In the genomic region with DNA sequence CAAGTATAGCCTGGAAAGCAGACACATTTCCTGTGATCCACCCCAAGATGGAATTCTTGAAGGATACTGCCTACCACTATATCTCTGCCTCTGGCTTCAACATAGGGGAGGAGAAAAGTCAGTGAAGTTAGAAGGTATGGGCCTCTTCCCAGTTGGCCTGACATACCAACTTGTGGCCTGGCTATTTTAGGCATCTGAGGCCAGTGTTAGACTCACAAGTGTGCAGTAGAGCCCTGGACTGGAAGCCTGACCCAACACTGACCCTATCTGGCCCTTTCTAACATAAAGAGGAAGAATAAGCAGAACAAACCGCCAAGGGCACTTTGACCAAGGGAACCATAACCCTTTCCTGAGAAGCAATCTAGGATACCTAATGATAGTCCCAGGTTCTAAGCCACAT, we compare ENCODE assay signal across 29 mouse cellular contexts. TPM values are rescaled to one million over a fixed set of nuclear protein-coding genes. Genes with fewer than 3 reads are reported as not detected.
"Had no signal": no experiment of that assay in that cellular context is flagged by ENCODE, and none has a peak within 500 bp of the region (broad histone marks: within the 10 kb centered on the region; RNA-seq: fewer than 3 reads in every experiment).

No protein-coding gene starts in this region.

- H3K4me1 ChIP-seq: limb, embryonic 13.5 days; liver, embryonic 12.5 days; liver, embryonic 15.5 days; lung, embryonic 15.5 days; neural tube, embryonic 12.5 days; stomach, embryonic 15.5 days had no signal

- H3K4me2 ChIP-seq: kidney, embryonic 15.5 days; limb, embryonic 13.5 days; liver, embryonic 12.5 days; liver, embryonic 15.5 days; lung, embryonic 15.5 days; midbrain, embryonic 11.5 days; neural tube, embryonic 12.5 days; neural tube, embryonic 15.5 days; stomach, embryonic 15.5 days had no signal

- H3K27me3 ChIP-seq: kidney, embryonic 15.5 days; limb, embryonic 13.5 days; liver, embryonic 12.5 days; liver, embryonic 15.5 days; lung, embryonic 15.5 days; neural tube, embryonic 12.5 days; neural tube, embryonic 15.5 days; stomach, embryonic 15.5 days had no signal

- ATAC-seq: liver, embryonic 12.5 days had no signal

- H3K9ac ChIP-seq: kidney, embryonic 15.5 days; limb, embryonic 13.5 days; liver, embryonic 12.5 days; liver, embryonic 15.5 days; lung, embryonic 15.5 days; neural tube, embryonic 12.5 days; neural tube, embryonic 15.5 days; stomach, embryonic 15.5 days had no signal

- DNase-seq: kidney, postnatal 10 days; kidney, postnatal 36 days; layer of hippocampus, postnatal 36 days; left cerebral cortex, postnatal 4 days; liver; lung, adult 18-20 months; lung, postnatal 10 days; lung, postnatal 36 days; midbrain, embryonic 14.5 days; right cerebral cortex, adult 18-20 months; right cerebral cortex, postnatal 14 days; right cerebral cortex, postnatal 4 days; spleen, adult 18-20 months; thymus, postnatal 25 days had no signal

- H3K27ac ChIP-seq: kidney, embryonic 15.5 days; left cerebral cortex, adult 2 months; limb, embryonic 13.5 days; liver, embryonic 12.5 days; liver, embryonic 15.5 days; lung, embryonic 15.5 days; neural tube, embryonic 12.5 days; neural tube, embryonic 15.5 days; stomach, embryonic 15.5 days had no signal

- H3K9me3 ChIP-seq: kidney, embryonic 15.5 days; limb, embryonic 13.5 days; liver, embryonic 12.5 days; liver, embryonic 15.5 days; lung, embryonic 15.5 days; neural tube, embryonic 12.5 days; neural tube, embryonic 15.5 days; stomach, embryonic 15.5 days had no signal

- H3K36me3 ChIP-seq: kidney, embryonic 15.5 days; limb, embryonic 13.5 days; liver, embryonic 12.5 days; liver, embryonic 15.5 days; lung, embryonic 15.5 days; neural tube, embryonic 12.5 days; neural tube, embryonic 15.5 days; stomach, embryonic 15.5 days had no signal

- H3K4me3 ChIP-seq: kidney, embryonic 15.5 days; left cerebral cortex, adult 2 months; limb, embryonic 13.5 days; liver, embryonic 12.5 days; liver, embryonic 15.5 days; lung, embryonic 15.5 days; neural tube, embryonic 12.5 days; neural tube, embryonic 15.5 days; stomach, embryonic 15.5 days had no signal

RNA-seq across cellular contexts. Expression of gene Capn13, which starts 7.3 kb away (rescaled TPM):
- total RNA-seq: layer of hippocampus, adult 8-10 months; layer of hippocampus, postnatal 10 days; layer of hippocampus, postnatal 36 days; left cerebral cortex, adult 2 months; left cerebral cortex, postnatal 14 days; left cerebral cortex, postnatal 4 days; megakaryocyte-erythroid progenitor cell, adult 5-6 weeks; midbrain, postnatal 0 days had no signal
- polyA plus RNA-seq: kidney, embryonic 15.5 days; limb, embryonic 13.5 days; liver, embryonic 12.5 days; liver, embryonic 15.5 days; lung, embryonic 15.5 days; midbrain, embryonic 11.5 days; midbrain, embryonic 14.5 days; neural tube, embryonic 12.5 days had no signal
